Mouse (Mus musculus): ENCODE results near the gene Hist1h2bh.

DNA sequence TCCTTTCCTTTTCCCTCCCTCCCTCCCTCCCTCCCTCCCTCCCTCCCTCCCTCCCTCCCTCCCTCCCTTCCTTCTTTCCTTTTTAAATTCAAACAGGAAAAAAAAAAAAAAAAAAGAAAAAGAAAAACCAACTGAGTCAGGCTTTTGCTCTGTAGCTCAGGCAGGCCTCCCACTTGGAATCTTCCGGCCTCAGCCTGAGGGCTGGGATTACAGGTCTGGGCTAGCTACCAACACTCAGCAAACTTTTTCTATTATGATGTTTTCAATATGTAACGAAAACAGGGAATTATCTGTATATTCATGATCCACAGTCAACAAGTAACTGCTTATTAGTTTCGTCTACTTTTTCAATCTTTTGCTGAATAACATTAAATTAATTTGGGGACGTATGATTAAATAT is 40.3 kb downstream of the Hist1h2bh start:
- no peak for TF ChIP-seq CTCF (IDR thresholded peaks at IDR 0.05; ENCODE audit: low read depth, low read length)
- no peak for TF ChIP-seq POLR2A (IDR thresholded peaks at IDR 0.05; ENCODE audit: extremely low read depth, insufficient read depth, low read length)
